Mouse (Mus musculus) neural tube, embryonic 10.5 days (tissue): Measurements from ENCODE around the gene Lsp1.
A peak's percentile ranks its signal among the peaks of the same experiment; 100 is the strongest.

Source experiments
- DNase-seq: peaks from one replicate; pipeline ENCODE4 v3.0.0-alpha.2; 2017; ENCODE audit warnings: low spot score; ENCODE audit errors: extremely low spot score

The Lsp1 gene

GRCm38 (mm10) chr7:142476271-142476670 is 15.7 kb downstream of the Lsp1 start:
- DNase-seq: no peak

GRCm38 (mm10) chr7:142476795-142477452 is 16.3 kb downstream of the Lsp1 start:
- no peak for DNase-seq

- no peak for DNase-seq
Measured at GRCm38 (mm10) chr7:142478001-142478400, 17.4 kb downstream of the Lsp1 start.

- no peak for DNase-seq
Measured at GRCm38 (mm10) chr7:142478574-142478973, 18.0 kb downstream of the Lsp1 start.

GRCm38 (mm10) chr7:142479307-142479706 is 18.7 kb downstream of the Lsp1 start:
- no peak for DNase-seq

- DNase-seq: no peak
Measured at GRCm38 (mm10) chr7:142479886-142480285, 19.3 kb downstream of the Lsp1 start.

- DNase-seq: no peak
Measured at GRCm38 (mm10) chr7:142480661-142481060, 20.1 kb downstream of the Lsp1 start.

GRCm38 (mm10) chr7:142481186-142481567 is 20.6 kb downstream of the Lsp1 start:
- peak; percentile 84 for DNase-seq

- DNase-seq: peak; percentile 80
Measured at GRCm38 (mm10) chr7:142481568-142482255, 21.1 kb downstream of the Lsp1 start.

GRCm38 (mm10) chr7:142482256-142482609 is 21.6 kb downstream of the Lsp1 start:
- no peak for DNase-seq

- peak; percentile 44 for DNase-seq
Measured at GRCm38 (mm10) chr7:142483136-142483535, 22.5 kb downstream of the Lsp1 start.

- DNase-seq: no peak
Measured at GRCm38 (mm10) chr7:142484780-142485179, 24.2 kb downstream of the Lsp1 start.

GRCm38 (mm10) chr7:142486751-142487162 is 26.1 kb downstream of the Lsp1 start:
- no peak for DNase-seq

GRCm38 (mm10) chr7:142487341-142487859 is 26.8 kb downstream of the Lsp1 start:
- peak; percentile 71 for DNase-seq

- no peak for DNase-seq
Measured at GRCm38 (mm10) chr7:142488053-142488452, 27.4 kb downstream of the Lsp1 start.

GRCm38 (mm10) chr7:142493535-142493934 is 32.9 kb downstream of the Lsp1 start:
- DNase-seq: peak; percentile 65

GRCm38 (mm10) chr7:142496158-142496557 is 35.5 kb downstream of the Lsp1 start:
- no peak for DNase-seq

- no peak for DNase-seq
Measured at GRCm38 (mm10) chr7:142496800-142497199, 36.2 kb downstream of the Lsp1 start.

- DNase-seq: no peak
Measured at GRCm38 (mm10) chr7:142497775-142498174, 37.2 kb downstream of the Lsp1 start.

GRCm38 (mm10) chr7:142498575-142498974 is 38.0 kb downstream of the Lsp1 start, which contains the start of gene Tnnt3:
Tnnt3 (plus strand) TSS chr7:142498836.
- no peak for DNase-seq

GRCm38 (mm10) chr7:142499010-142499721 is 38.6 kb downstream of the Lsp1 start:
- no peak for DNase-seq

GRCm38 (mm10) chr7:142500032-142500431 is 39.4 kb downstream of the Lsp1 start:
- DNase-seq: no peak
